Mouse (Mus musculus) cortical plate, adult 2 months (tissue): Measurements from ENCODE around the gene Slc7a14.

Source experiments
- CTCF ChIP-seq: fragments of 200-500 bp; IDR thresholded peaks from 2 replicates; pipeline ENCODE4 v1.5.1; 2011; ENCODE audit warnings: mild to moderate bottlenecking, control low read depth, low read length; ENCODE audit not compliant: insufficient read depth; ENCODE audit errors: extremely low read depth
- POLR2A ChIP-seq: fragments of 200-500 bp; IDR thresholded peaks from 2 replicates; pipeline ENCODE4 v1.6.1; 2011; ENCODE audit warnings: mild to moderate bottlenecking, low read length, control low read depth; ENCODE audit not compliant: insufficient read depth; ENCODE audit errors: extremely low read depth

DNA sequence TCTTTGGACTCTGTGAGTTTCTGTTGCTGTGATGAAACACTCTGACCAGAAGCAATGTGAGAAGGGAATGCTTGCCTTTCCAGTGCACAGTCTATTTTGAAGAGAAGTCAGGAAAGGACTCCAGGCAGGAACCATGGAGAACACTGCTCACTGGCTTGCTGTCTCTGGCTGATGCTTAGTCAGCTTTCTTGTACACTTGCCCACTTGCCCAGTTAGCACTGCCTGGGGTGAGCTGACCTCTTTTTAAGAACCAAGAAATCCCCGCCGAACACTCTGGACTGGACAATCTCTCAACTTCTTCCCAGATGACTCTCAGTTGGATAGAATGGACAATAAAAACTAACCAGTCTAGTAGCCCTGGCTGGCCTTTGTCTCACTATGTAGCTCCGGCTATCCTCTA, 70.5 kb downstream of the Slc7a14 start:
- no peak for TF ChIP-seq POLR2A
- no peak for TF ChIP-seq CTCF
